Mouse (Mus musculus) MEL (cell line): Measurements from ENCODE around the gene Ddi2. TPM values are rescaled to one million over a fixed set of nuclear protein-coding genes. Genes with fewer than 3 reads are reported as not detected.
A peak's percentile ranks its signal among the peaks of the same experiment; 100 is the strongest.

ENCODE experiments used
- DNase-seq: peaks from one replicate; pipeline ENCODE4 v3.0.0; 2011; ENCODE audit warnings: low read depth, low spot score
- H3K27ac ChIP-seq: 2 replicates; pipeline ENCODE4 v1.5.1; 2012; ENCODE audit warnings: low read depth, mild to moderate bottlenecking, control low read depth, low read length, moderate library complexity; ENCODE audit not compliant: control insufficient read depth
- H3K27me3 ChIP-seq, 2 experiments: fragments of 150-350 bp in 1 of 2; sonication (generic) in 1 of 2; 2 replicates each; pipeline ENCODE4 v1.6.1; 2012; ENCODE audit warnings: low read length in 2 of 2, mild to moderate bottlenecking in 2 of 2, improper control_type of control experiment in 1 of 2, moderate library complexity in 1 of 2; ENCODE audit not compliant: insufficient read depth in 2 of 2, control insufficient read depth in 1 of 2
- H3K36me3 ChIP-seq, 2 experiments: 2 replicates each; pipeline ENCODE4 v1.6.1; 2012 to 2014; ENCODE audit warnings: low read length in 2 of 2, improper control_type of control experiment in 1 of 2, inconsistent platforms in 1 of 2, mild to moderate bottlenecking in 1 of 2; ENCODE audit not compliant: insufficient read depth in 2 of 2, control insufficient read depth in 1 of 2
- H3K4me1 ChIP-seq, 2 experiments: fragments of 150-350 bp in 1 of 2; sonication (generic) in 1 of 2; 2 replicates each; pipeline ENCODE4 v1.6.1; 2012; ENCODE audit warnings: low read length in 2 of 2, improper control_type of control experiment in 1 of 2, mild to moderate bottlenecking in 1 of 2; ENCODE audit not compliant: insufficient read depth in 2 of 2, control insufficient read depth in 1 of 2
- H3K4me3 ChIP-seq, 2 experiments: fragments of 150-350 bp in 1 of 2; sonication (generic) in 1 of 2; 2 replicates each; pipeline ENCODE4 v1.5.1; 2012; ENCODE audit warnings: low read depth in 2 of 2, low read length in 2 of 2, mild to moderate bottlenecking in 2 of 2, moderate library complexity in 2 of 2, control low read depth in 1 of 2, improper control_type of control experiment in 1 of 2; ENCODE audit not compliant: control insufficient read depth in 1 of 2, insufficient read depth in 1 of 2
- H3K79me2 ChIP-seq: 2 replicates; pipeline ENCODE4 v1.6.1; 2012; ENCODE audit warnings: mild to moderate bottlenecking, low read length, moderate library complexity; ENCODE audit not compliant: control insufficient read depth, poor library complexity, insufficient read depth
- H3K9ac ChIP-seq: 2 replicates; pipeline ENCODE4 v1.6.1; 2012; ENCODE audit warnings: low read depth, mild to moderate bottlenecking, control low read depth, low read length, moderate library complexity; ENCODE audit not compliant: control insufficient read depth, poor library complexity, severe bottlenecking
- H3K9me3 ChIP-seq: fragments of 150-350 bp; sonication (generic); replicated peaks from 2 replicates; pipeline ENCODE4 v1.6.1; 2012; ENCODE audit warnings: mild to moderate bottlenecking, low read length, improper control_type of control experiment, moderate library complexity; ENCODE audit not compliant: insufficient read depth
- BHLHE40 ChIP-seq: IDR thresholded peaks from 2 replicates; pipeline ENCODE4 v1.6.1; 2012; ENCODE audit warnings: low read depth, mild to moderate bottlenecking, inconsistent platforms, low read length, improper control_type of control experiment, borderline replicate concordance
- CHD1 ChIP-seq: IDR thresholded peaks from 2 replicates; pipeline ENCODE4 v1.6.1; 2012; ENCODE audit warnings: low read depth, mild to moderate bottlenecking, inconsistent platforms, low read length, improper control_type of control experiment
- ELF1 ChIP-seq: IDR thresholded peaks from 2 replicates; pipeline ENCODE4 v1.6.1; 2014; ENCODE audit warnings: low read depth, mild to moderate bottlenecking, inconsistent platforms, low read length, improper control_type of control experiment, moderate library complexity
- EP300 ChIP-seq, 2 experiments: IDR thresholded peaks; 2 replicates each; pipeline ENCODE4 v1.6.1; 2011; ENCODE audit warnings: improper control_type of control experiment in 2 of 2, low read length in 2 of 2, low read depth in 1 of 2, mild to moderate bottlenecking in 1 of 2
- GATA1 ChIP-seq: IDR thresholded peaks from 2 replicates; pipeline ENCODE4 v1.6.1; 2011; ENCODE audit warnings: low read depth, low read length, improper control_type of control experiment
- KAT2A ChIP-seq: conservative IDR thresholded peaks from 2 replicates; pipeline ENCODE4 v1.6.1; 2012; ENCODE audit warnings: low read depth, low read length, improper control_type of control experiment, inconsistent platforms
- MEF2A ChIP-seq: IDR thresholded peaks from 2 replicates; pipeline ENCODE4 v1.6.1; 2014; ENCODE audit warnings: low read depth, mild to moderate bottlenecking, inconsistent platforms, low read length, improper control_type of control experiment; ENCODE audit not compliant: poor library complexity, insufficient replicate concordance, severe bottlenecking; ENCODE audit errors: extremely low read depth
- MYB ChIP-seq: IDR thresholded peaks from 2 replicates; pipeline ENCODE4 v1.6.1; 2011; ENCODE audit warnings: mild to moderate bottlenecking, low read depth, low read length, improper control_type of control experiment
- MYC ChIP-seq: IDR thresholded peaks from 2 replicates; pipeline ENCODE4 v1.6.1; 2011; ENCODE audit warnings: low read depth, mild to moderate bottlenecking, low read length, improper control_type of control experiment, moderate library complexity
- NELFE ChIP-seq: IDR thresholded peaks from 2 replicates; pipeline ENCODE4 v1.6.1; 2011; ENCODE audit warnings: low read depth, low read length, improper control_type of control experiment
- RCOR1 ChIP-seq: IDR thresholded peaks from 2 replicates; pipeline ENCODE4 v1.6.1; 2012; ENCODE audit warnings: low read depth, mild to moderate bottlenecking, inconsistent platforms, low read length, improper control_type of control experiment
- SIN3A ChIP-seq: IDR thresholded peaks from 2 replicates; pipeline ENCODE4 v1.6.1; 2012; ENCODE audit warnings: low read length, improper control_type of control experiment, inconsistent platforms
- ZMIZ1 ChIP-seq: IDR thresholded peaks from 2 replicates; pipeline ENCODE4 v1.6.1; 2012; ENCODE audit warnings: low read depth, mild to moderate bottlenecking, inconsistent platforms, low read length, improper control_type of control experiment, moderate library complexity
- polyA plus RNA-seq, 2 experiments: library from polyadenylated mRNA; stranded (reverse) in 1 of 2; unstranded in 1 of 2; fragments of >175 nt in 1 of 2; fragments of >200 nt in 1 of 2; gene quantifications; 2 replicates each; pipeline versions ENCODE4 v1.2.1 to v1.2.4; 2012; ENCODE audit warnings: low replicate concordance in 2 of 2, low read depth in 1 of 2; ENCODE audit not compliant: insufficient read length in 2 of 2, insufficient read depth in 1 of 2, missing spikeins in 1 of 2
- total RNA-seq: library from RNA; depleted of rRNA; stranded (reverse); fragments of 300-350 nt; gene quantifications from 2 replicates; pipeline ENCODE4 v1.2.3, GENCODE M21; 2012

Gene Ddi2
- total and polyA plus RNA-seq, 3 experiments, result 40.7 to 42.8 TPM; not detected in 1

- H3K9ac ChIP-seq, result peak overlapping the region; percentile 22; the same call in 1 of the 2 replicates
These were observed 35.8 kb upstream of the Ddi2 start for GRCm38 (mm10) chr4:141758874-141759542.

DNA sequence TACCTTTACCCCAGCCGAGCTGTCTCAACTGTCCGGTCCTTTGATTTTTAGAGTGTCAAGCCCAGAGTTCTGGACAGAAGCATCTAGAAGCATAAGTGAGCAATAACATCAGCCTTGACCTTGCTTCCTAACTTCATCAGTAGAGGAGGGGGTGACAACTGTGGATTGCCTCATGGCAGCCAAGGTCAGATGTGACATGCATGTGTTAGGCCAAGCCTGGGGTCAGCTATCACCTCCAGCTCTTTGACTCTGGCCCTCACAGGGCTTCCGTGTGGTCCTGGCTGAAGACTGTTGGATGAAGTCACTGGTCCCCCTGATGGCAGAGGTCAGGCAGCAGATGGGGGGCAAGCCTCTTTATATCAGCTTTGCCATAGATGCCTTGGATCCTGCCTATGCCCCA lies 33.9 kb upstream of the Ddi2 start:
- no peaks in the 10 kb centered on the region for H3K27me3 ChIP-seq
- H3K9me3 ChIP-seq, result no peaks in the 10 kb centered on the region
- no peak overlapping the region for H3K27ac ChIP-seq
- no peak overlapping the region for H3K4me3 ChIP-seq
- no peak overlapping the region for H3K9ac ChIP-seq
- TF ChIP-seq RCOR1, result no peak
- no peak for TF ChIP-seq MYC
- no peak for DNase-seq
- peaks cover 4 to 16% of the 10 kb centered on the region in 2 experiments for H3K4me1 ChIP-seq
- H3K79me2 ChIP-seq, result no peaks in the 10 kb centered on the region
- H3K36me3 ChIP-seq, result peaks cover 0 to 4% of the 10 kb centered on the region in 2 experiments; a peak in 2 of 4 replicates

More at GRCm38 (mm10) chr4:141758874-141759542, 35.8 kb upstream of the Ddi2 start:
- TF ChIP-seq CHD1, result no peak
- peak in 1 of 2 experiments; percentile 15; a peak in 1 of 4 replicates for TF ChIP-seq EP300 (IDR thresholded peaks at IDR 0.05; ENCODE audit: low read depth in 1 of 2, low read length in 2 of 2)
- no peak for TF ChIP-seq ZMIZ1
- TF ChIP-seq SIN3A, result 0 out of 2 replicates have a peak, but pooled peaks have one; percentile 21
- 0 out of 2 replicates have a peak, but pooled peaks have one; percentile 22 for TF ChIP-seq BHLHE40
- no peak for TF ChIP-seq KAT2A
- TF ChIP-seq MYB, result no peak
- TF ChIP-seq NELFE, result no peak
- no peak for TF ChIP-seq ELF1
- TF ChIP-seq MEF2A, result no peak
- peak; percentile 42; the same call in 1 of the 2 replicates for TF ChIP-seq GATA1
- TF ChIP-seq, all 39 proteins: peak for 4
- Histone ChIP-seq H3K27ac (0 out of 2 replicates have a peak overlapping the region, but pooled peaks have one; percentile 5), H3K4me1 (peaks cover 4 to 11% of the 10 kb centered on the region in 2 experiments), H3K9me3 (no peaks in the 10 kb centered on the region), H3K36me3 (peaks cover 0 to 4% of the 10 kb centered on the region in 2 experiments; a peak in 2 of 4 replicates), H3K27me3 (no peaks in the 10 kb centered on the region), H3K4me3 (no peak overlapping the region), H3K79me2 (no peaks in the 10 kb centered on the region)
- peak; percentile 59 for DNase-seq
